Mouse (Mus musculus) lung, embryonic 15.5 days (tissue): Measurements from ENCODE around the gene Olfr150. TPM values are rescaled to one million over a fixed set of nuclear protein-coding genes. Genes with fewer than 3 reads are reported as not detected.
"Not testable (repeated sequence)": the region's sequence is repeated elsewhere in the genome, so short reads cannot be mapped to it uniquely, and the experiment has no call there.

ENCODE experiments used
- ATAC-seq: fragments of 200-750 bp; cut with Nextera tagmentation; 2 replicates; pipeline ENCODE4 v1.8.0; 2017; ENCODE audit warnings: moderate number of reproducible peaks, borderline replicate concordance; ENCODE audit not compliant: low FRiP score, low TSS enrichment; ENCODE audit errors: extremely low read depth
- H3K27ac ChIP-seq: fragments of 300-500 bp; sonication (generic); 2 replicates; pipeline ENCODE4 v1.5.1; 2015; ENCODE audit warnings: moderate library complexity, mild to moderate bottlenecking, inconsistent platforms
- H3K27me3 ChIP-seq: fragments of 300-500 bp; sonication (generic); 2 replicates; pipeline ENCODE4 v1.6.1; 2015; ENCODE audit warnings: inconsistent platforms
- H3K36me3 ChIP-seq: fragments of 300-500 bp; sonication (generic); 2 replicates; pipeline ENCODE4 v1.6.1; 2015; ENCODE audit warnings: inconsistent platforms
- H3K4me1 ChIP-seq: fragments of 300-500 bp; sonication (generic); 2 replicates; pipeline ENCODE4 v1.6.1; 2015; ENCODE audit warnings: inconsistent platforms
- H3K4me2 ChIP-seq: fragments of 300-500 bp; sonication (generic); 2 replicates; pipeline ENCODE4 v1.6.1; 2015; ENCODE audit warnings: inconsistent platforms, mild to moderate bottlenecking, moderate library complexity
- H3K4me3 ChIP-seq: fragments of 300-500 bp; sonication (generic); 2 replicates; pipeline ENCODE4 v1.5.1; 2015; ENCODE audit warnings: mild to moderate bottlenecking, inconsistent platforms
- H3K9ac ChIP-seq: fragments of 300-500 bp; sonication (generic); 2 replicates; pipeline ENCODE4 v1.6.1; 2015; ENCODE audit warnings: inconsistent platforms
- H3K9me3 ChIP-seq: fragments of 300-500 bp; sonication (generic); 2 replicates; pipeline ENCODE4 v1.6.1; 2016; ENCODE audit warnings: inconsistent platforms
- WGBS: fragments of 180-500 bp; shearing (Covaris S2); methylation state at CpG from one replicate; pipeline ENCODE4 v1.1.7; 2015; 5-methylcytosine and 5-hydroxymethylcytosine counted together
- polyA plus RNA-seq: library from polyadenylated mRNA; unstranded; fragments of >200 nt; fragmentation: Nextera tagmentation; extraction: Ambion mirVana; gene quantifications from 2 replicates; pipeline ENCODE4 v1.2.1, GENCODE M21; 2015

Olfr150 gene
- not detected in 2 replicates for polyA plus RNA-seq

DNA sequence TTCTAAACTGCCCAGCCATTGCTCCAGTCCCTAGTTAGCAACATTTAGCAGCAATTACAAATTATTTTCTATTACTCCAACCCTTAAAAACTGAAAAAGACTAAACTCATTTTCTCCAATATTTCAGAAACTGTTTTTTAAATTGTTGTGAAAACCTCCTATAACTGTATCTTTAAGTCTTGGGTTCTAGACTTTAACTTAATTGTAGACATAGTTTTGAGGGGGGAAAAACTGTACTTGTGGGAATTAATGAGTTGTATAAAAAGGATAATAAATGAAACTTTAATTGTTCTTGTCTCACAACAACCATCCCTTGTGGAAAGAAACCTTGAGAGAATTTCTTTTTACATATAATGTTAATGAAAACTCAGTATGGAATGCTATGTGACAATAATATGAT is at the start of gene Olfr150:
TSS of gene Olfr150 (plus strand) at position 301 of the 400 bp plus-strand sequence.
- no peak for ATAC-seq
- Histone ChIP-seq H3K9ac (no peak within 1 kb of the TSS), H3K4me2 (no peak within 1 kb of the TSS), H3K9me3 (no peaks in the 10 kb centered on the region), H3K27ac (no peak within 1 kb of the TSS), H3K27me3 (no peaks in the 10 kb centered on the region), H3K36me3 (no peaks in the 10 kb centered on the region), H3K4me1 (no peaks in the 10 kb centered on the region), H3K4me3 (no peak within 1 kb of the TSS)

DNA sequence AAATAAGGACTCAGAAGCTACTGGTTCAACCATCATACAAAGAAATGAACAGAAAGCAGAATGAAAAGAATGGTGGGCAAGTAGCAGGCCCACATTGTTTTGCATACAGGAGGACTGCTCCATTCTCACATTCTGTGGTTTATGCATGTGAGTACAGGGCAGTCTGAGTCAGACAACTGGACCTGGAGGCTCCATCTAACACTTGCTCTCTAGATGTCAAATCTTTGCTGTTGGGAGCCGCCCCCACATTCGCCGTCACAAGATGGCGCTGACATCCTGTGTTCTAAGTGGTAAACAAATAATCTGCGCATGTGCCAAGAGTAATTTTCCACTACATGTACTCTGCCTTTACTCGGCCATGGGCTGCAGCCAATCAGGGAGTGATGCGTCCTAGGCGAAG is 29.7 kb upstream of the Olfr150 start:
- WGBS = 86% methylated on average over 8 of the region's 8 CpGs
- H3K36me3 ChIP-seq, H3K4me2 ChIP-seq, H3K9ac ChIP-seq, H3K4me1 ChIP-seq, H3K27ac ChIP-seq, H3K9me3 ChIP-seq, ATAC-seq, H3K27me3 ChIP-seq, H3K4me3 ChIP-seq: not testable (repeated sequence)

DNA sequence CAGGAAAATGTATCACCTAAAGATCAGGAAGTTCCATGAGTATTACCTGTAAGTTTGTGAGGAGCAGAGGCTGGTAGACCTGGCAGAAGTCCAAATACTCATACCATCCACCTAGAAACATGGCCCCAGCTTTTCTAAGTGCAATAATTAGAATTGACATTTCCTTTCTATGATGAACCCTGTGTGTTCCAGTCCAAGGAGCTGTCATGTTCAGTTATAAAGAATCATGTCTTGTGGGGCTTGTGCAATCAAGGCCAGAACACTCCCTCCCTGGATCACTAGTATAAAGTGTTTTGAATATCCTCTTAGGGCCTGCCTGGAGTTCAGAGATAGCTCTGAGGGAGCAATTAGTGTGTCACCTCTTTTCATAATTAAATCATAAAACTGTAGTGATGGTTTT is 23.8 kb upstream of the Olfr150 start, which contains the start of gene Olfr149:
TSS of gene Olfr149 (minus strand) at position 101 of the 400 bp plus-strand sequence.
- Histone ChIP-seq H3K27ac (no peak within 1 kb of the TSS), H3K4me3 (no peak within 1 kb of the TSS), H3K27me3 (no peaks in the 10 kb centered on the region), H3K4me2 (no peak within 1 kb of the TSS), H3K9ac (no peak within 1 kb of the TSS), H3K4me1 (0 out of 2 replicates have a peak, but pooled peaks cover 3% of the 10 kb centered on the region), H3K36me3 (no peaks in the 10 kb centered on the region), H3K9me3 (no peaks in the 10 kb centered on the region)
- ATAC-seq = no peak

DNA sequence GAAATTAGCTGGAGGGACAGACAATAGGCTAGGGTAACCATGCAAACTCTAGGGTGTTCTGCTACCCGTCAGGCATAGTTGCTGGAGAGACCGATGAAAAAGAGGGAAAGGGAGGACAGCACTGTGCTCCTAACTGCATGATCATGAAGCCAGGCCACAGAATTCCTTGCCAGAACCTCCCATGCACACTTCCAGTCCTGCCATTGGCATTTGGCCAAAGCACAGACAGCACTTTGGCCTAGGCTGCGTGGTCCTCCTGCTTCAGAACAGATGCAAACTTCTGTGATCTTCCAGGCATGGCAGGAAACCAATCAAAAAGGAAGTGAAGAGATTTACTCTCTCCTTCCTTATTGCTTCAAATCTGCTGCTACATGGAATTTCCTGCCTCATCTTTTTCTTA is 21.8 kb upstream of the Olfr150 start:
- Histone ChIP-seq H3K4me3 (no peak overlapping the region), H3K4me1 (0 out of 2 replicates have a peak, but pooled peaks cover 3% of the 10 kb centered on the region), H3K9ac (no peak overlapping the region), H3K9me3 (no peaks in the 10 kb centered on the region), H3K4me2 (no peak overlapping the region), H3K27ac (no peak overlapping the region), H3K36me3 (no peaks in the 10 kb centered on the region), H3K27me3 (no peaks in the 10 kb centered on the region)
- 37% methylated on average over 3 of the region's 3 CpGs for WGBS
- ATAC-seq = peak; percentile 64; the same call in 1 of the 2 replicates

DNA sequence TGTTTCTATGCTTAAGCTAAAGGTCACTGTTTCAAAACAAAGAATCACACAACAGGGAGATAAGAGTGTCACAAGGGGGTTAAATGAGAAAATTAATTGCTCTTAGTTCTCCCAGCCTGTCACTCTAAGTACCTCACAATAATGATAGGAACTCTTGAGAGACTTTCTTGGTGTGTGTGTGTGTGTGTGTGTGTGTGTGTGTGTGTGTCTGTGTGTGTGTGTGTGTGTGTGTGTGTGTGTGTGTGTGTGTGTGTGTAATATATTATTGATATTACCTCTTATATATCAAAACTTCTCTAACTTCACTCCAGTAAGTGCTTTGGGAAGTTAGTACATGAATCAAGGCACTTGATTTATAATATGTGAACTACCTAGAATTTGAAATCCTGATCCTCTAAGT is 19.7 kb upstream of the Olfr150 start, which contains the start of gene Olfr965:
TSS of gene Olfr965 (plus strand) at position 301 of the 400 bp plus-strand sequence.
- Histone ChIP-seq H3K4me2 (no peak within 1 kb of the TSS), H3K4me1 (0 out of 2 replicates have a peak, but pooled peaks cover 3% of the 10 kb centered on the region)
- no peak for ATAC-seq

DNA sequence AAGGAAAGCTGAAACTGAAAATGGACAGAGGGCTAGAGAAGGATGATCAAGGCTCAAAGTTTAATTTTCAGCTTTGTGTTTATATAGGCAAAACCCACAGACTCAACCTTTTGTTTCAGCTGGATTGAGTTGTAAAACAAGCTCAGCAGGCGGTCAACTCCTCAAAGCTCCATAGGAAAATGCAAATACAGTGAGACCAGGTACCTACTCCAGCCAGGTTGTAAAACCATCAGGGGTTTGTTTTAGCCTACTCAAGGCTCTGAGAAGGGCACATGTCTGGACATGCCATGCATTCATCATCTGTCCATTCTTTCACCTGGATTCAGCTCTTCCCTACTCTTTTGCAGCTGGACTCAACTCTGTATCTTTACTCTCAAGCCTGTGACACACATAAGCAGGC is 10.0 kb downstream of the Olfr150 start:
- no peak overlapping the region for H3K4me2 ChIP-seq
- no peaks in the 10 kb centered on the region for H3K4me1 ChIP-seq
- H3K27ac ChIP-seq = no peak overlapping the region
- H3K9me3 ChIP-seq = no peaks in the 10 kb centered on the region
- H3K4me3 ChIP-seq = no peak overlapping the region
- no peaks in the 10 kb centered on the region for H3K27me3 ChIP-seq
- H3K9ac ChIP-seq = no peak overlapping the region
- WGBS = 81% methylated on average over 1 of the region's 1 CpGs
- no peaks in the 10 kb centered on the region for H3K36me3 ChIP-seq
- no peak for ATAC-seq

More for the DNA sequence above, 19.7 kb upstream of the Olfr150 start, which contains the start of gene Olfr965:
- H3K4me3 ChIP-seq = no peak within 1 kb of the TSS
- H3K9ac ChIP-seq = no peak within 1 kb of the TSS
- H3K27me3 ChIP-seq = no peaks in the 10 kb centered on the region
- no peak within 1 kb of the TSS for H3K27ac ChIP-seq
- no peaks in the 10 kb centered on the region for H3K9me3 ChIP-seq
- no peaks in the 10 kb centered on the region for H3K36me3 ChIP-seq

DNA sequence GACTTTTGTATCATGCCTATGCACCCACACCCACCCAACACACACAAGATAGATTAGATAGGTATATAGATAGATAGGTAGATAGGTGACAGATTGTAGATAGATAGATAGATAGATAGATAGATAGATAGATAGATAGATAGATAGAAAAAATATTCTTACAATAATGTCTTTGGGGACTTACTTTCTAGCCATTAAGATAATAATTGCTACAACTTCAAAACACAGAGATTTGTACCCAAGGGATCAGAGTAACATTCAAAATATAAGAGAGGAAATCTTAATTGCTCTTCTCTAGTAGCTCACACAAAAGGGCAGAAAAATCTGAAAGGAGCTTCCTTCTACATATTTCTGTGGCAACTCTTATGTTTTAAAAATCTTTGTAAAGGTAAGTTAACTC is 15.2 kb downstream of the Olfr150 start, which contains the start of gene Olfr967:
TSS of gene Olfr967 (plus strand) at position 301 of the 400 bp plus-strand sequence.
- Histone ChIP-seq H3K36me3 (no peaks in the 10 kb centered on the region), H3K4me3 (no peak within 1 kb of the TSS), H3K4me1 (no peaks in the 10 kb centered on the region), H3K27ac (no peak within 1 kb of the TSS), H3K9ac (no peak within 1 kb of the TSS), H3K4me2 (no peak within 1 kb of the TSS), H3K9me3 (no peaks in the 10 kb centered on the region), H3K27me3 (no peaks in the 10 kb centered on the region)
- ATAC-seq = no peak

DNA sequence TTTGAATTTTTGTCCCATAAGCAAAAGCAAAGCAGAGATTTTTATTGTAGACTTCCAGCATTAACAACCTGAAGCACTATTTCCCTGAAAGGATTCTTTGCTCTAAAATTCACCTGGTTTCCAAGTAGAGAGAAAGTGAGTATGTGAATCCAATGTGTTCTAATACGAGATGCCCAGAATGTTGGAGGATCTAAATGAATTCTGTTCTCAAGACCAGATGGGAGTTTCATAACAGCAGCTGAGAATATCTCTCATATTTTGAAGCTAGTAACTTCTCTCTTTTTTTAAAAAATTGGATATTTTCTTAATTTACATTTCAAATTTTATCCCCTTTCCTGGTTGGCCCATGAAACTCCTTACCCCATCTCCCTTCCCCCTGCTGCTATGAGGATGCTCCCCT is 15.7 kb downstream of the Olfr150 start:
- no peak for ATAC-seq
- Histone ChIP-seq H3K9me3 (no peaks in the 10 kb centered on the region), H3K27ac (no peak overlapping the region), H3K4me2 (no peak overlapping the region), H3K4me1 (no peaks in the 10 kb centered on the region), H3K9ac (no peak overlapping the region), H3K27me3 (no peaks in the 10 kb centered on the region), H3K36me3 (no peaks in the 10 kb centered on the region), H3K4me3 (no peak overlapping the region)
- 85% methylated on average over 1 of the region's 1 CpGs for WGBS

DNA sequence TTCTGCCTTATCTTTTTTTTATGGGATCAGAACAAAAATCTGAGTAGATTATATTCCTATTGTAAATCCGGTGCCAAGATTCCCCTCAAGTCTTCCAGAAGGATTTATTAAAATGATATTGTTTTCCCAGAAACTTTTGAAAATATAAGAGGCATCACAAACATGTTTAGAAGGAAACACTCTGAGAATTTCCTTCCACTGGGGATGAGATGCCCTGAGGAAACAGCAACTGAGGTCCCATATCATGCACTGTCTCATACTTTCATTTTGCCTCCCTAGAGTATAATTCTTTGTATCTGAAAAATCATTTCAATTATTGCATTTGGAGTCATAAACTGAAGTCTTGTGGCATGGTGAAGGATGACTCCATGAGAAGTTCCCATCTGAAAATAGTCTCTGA is 52.4 kb downstream of the Olfr150 start, which contains the start of gene Olfr968:
TSS of gene Olfr968 (minus strand) at position 101 of the 400 bp plus-strand sequence.
- Histone ChIP-seq H3K9me3 (no peaks in the 10 kb centered on the region), H3K36me3 (no peaks in the 10 kb centered on the region), H3K4me2 (no peak within 1 kb of the TSS), H3K9ac (no peak within 1 kb of the TSS), H3K4me3 (no peak within 1 kb of the TSS), H3K27ac (no peak within 1 kb of the TSS), H3K27me3 (no peaks in the 10 kb centered on the region), H3K4me1 (no peaks in the 10 kb centered on the region)
- no peak for ATAC-seq
- WGBS = 69% methylated on average over 1 of the region's 1 CpGs

Other genes starting within 250 kb of the Olfr150 start
- gene Olfr44, start 237.0 kb upstream of the Olfr150 start, polyA plus RNA-seq = not detected in 2 replicates
- not detected in 2 replicates for gene Olfr957, start 215.2 kb upstream of the Olfr150 start, polyA plus RNA-seq
- not detected in 2 replicates for gene Olfr958, start 176.9 kb upstream of the Olfr150 start, polyA plus RNA-seq
- not detected in 2 replicates for gene Olfr959, start 155.4 kb upstream of the Olfr150 start, polyA plus RNA-seq
- gene AW551984, start 126.6 kb upstream of the Olfr150 start, polyA plus RNA-seq = 8.2 and 10.0 TPM in 2 replicates
- not detected in 2 replicates for gene Olfr148, start 120.3 kb upstream of the Olfr150 start, polyA plus RNA-seq
- not detected in 2 replicates for gene Olfr960, start 109.6 kb upstream of the Olfr150 start, polyA plus RNA-seq
- not detected in 2 replicates for gene Olfr961, start 85.9 kb upstream of the Olfr150 start, polyA plus RNA-seq
- not detected in 2 replicates for gene Olfr963, start 63.8 kb upstream of the Olfr150 start, polyA plus RNA-seq
- gene Olfr149, start 23.9 kb upstream of the Olfr150 start, polyA plus RNA-seq = not detected in 2 replicates
- not detected in 2 replicates for gene Olfr965, start 19.6 kb upstream of the Olfr150 start, polyA plus RNA-seq
- not detected in 2 replicates for gene Olfr967, start 15.3 kb downstream of the Olfr150 start, polyA plus RNA-seq
- gene Olfr968, start 52.3 kb downstream of the Olfr150 start, polyA plus RNA-seq = not detected in 2 replicates
- gene Olfr969, start 60.0 kb downstream of the Olfr150 start, polyA plus RNA-seq = not detected in 2 replicates
- gene Olfr970, start 77.9 kb downstream of the Olfr150 start, polyA plus RNA-seq = not detected in 2 replicates
- not detected in 2 replicates for gene Olfr971, start 105.9 kb downstream of the Olfr150 start, polyA plus RNA-seq
- not detected in 2 replicates for gene Olfr972, start 135.4 kb downstream of the Olfr150 start, polyA plus RNA-seq
- gene Olfr229, start 176.4 kb downstream of the Olfr150 start, polyA plus RNA-seq = not detected in 2 replicates
- gene Olfr974, start 206.5 kb downstream of the Olfr150 start, polyA plus RNA-seq = not detected in 2 replicates
- gene Olfr975, start 221.1 kb downstream of the Olfr150 start, polyA plus RNA-seq = not detected in 2 replicates
- not detected in 2 replicates for gene Olfr976, start 230.2 kb downstream of the Olfr150 start, polyA plus RNA-seq